Mouse (Mus musculus) heart, postnatal 25 days (tissue): Measurements from ENCODE around the gene Olfr718-ps1. TPM values are rescaled to one million over a fixed set of nuclear protein-coding genes. Genes with fewer than 3 reads are reported as not detected.

ENCODE experiments used
- microRNA-seq: library from miRNA; unstranded; fragments of <30 nt; microRNA quantifications from one replicate; pipeline ENCODE4 v1.2.0, GENCODE M21; 2022
- total RNA-seq, 2 experiments: library from RNA; stranded (reverse); gene quantifications; 2 replicates each; pipeline ENCODE4 v1.2.3; 2021

Gene Olfr718-ps1
- total RNA-seq, 2 experiments from 2014 or later = not detected

Small RNAs within 50 kb of the gene (microRNA-seq; reads per million reads assigned to microRNA genes)
- gene Gm44405 = not detected

Other genes with a start within 250 kb of the Olfr718-ps1 start
- gene Actb, start 240.8 kb downstream of the Olfr718-ps1 start, total RNA-seq = 100 to 1,000 TPM; 898 to 947 TPM
- gene Fscn1, start 187.2 kb downstream of the Olfr718-ps1 start, total RNA-seq = 10 to 100 TPM; 36.6 to 42.8 TPM
- 10 to 100 TPM; 22.8 to 26.2 TPM for gene Rnf216, start 34.6 kb downstream of the Olfr718-ps1 start, total RNA-seq
- 1 to 10 TPM; 3.9 to 5.4 TPM for gene Rbak, start 33.2 kb upstream of the Olfr718-ps1 start, total RNA-seq
- not detected for gene Spdye4b, start 33.4 kb upstream of the Olfr718-ps1 start, total RNA-seq
- not detected for gene Spdye4a, start 79.3 kb upstream of the Olfr718-ps1 start, total RNA-seq
- gene Zfp12, start 87.6 kb upstream of the Olfr718-ps1 start, total RNA-seq = 10 to 100 TPM in 1 of 2 experiments, 1 to 10 TPM in 1; 9.5 to 11.0 TPM
- gene Zfp316, start 122.4 kb upstream of the Olfr718-ps1 start, total RNA-seq = 1 to 10 TPM; 4.8 to 5.7 TPM
- gene Zfp853, start 146.0 kb upstream of the Olfr718-ps1 start, total RNA-seq = under 1 TPM in 1 of 2 experiments, not detected in 1; 0.25 TPM
- 10 to 100 TPM; 14.1 to 17.2 TPM for gene E130309D02Rik, start 167.8 kb upstream of the Olfr718-ps1 start, total RNA-seq
- gene Zdhhc4, start 181.7 kb upstream of the Olfr718-ps1 start, total RNA-seq = 10 to 100 TPM; 26.4 to 29.8 TPM
- not detected for gene Grid2ip, start 209.8 kb upstream of the Olfr718-ps1 start, total RNA-seq